Mouse (Mus musculus) granulocyte monocyte progenitor cell, adult 5-6 weeks (primary cell): ENCODE measurements at regions not wholly inside any gene's neighbourhood (a gene's known extent, or its start where the extent isn't known, plus 50 kb on each side); places are given as distances from the start of the nearest gene placed in this dataset.
A peak's percentile ranks its signal among the peaks of the same experiment; 100 is the strongest.

Experiments used
- ATAC-seq: replicated peaks from 2 replicates; pipeline ENCODE4 v1.8.0; 2016; ENCODE audit warnings: mild to moderate bottlenecking, moderate TSS enrichment, inconsistent platforms; ENCODE audit not compliant: poor library complexity, severe bottlenecking

DNA sequence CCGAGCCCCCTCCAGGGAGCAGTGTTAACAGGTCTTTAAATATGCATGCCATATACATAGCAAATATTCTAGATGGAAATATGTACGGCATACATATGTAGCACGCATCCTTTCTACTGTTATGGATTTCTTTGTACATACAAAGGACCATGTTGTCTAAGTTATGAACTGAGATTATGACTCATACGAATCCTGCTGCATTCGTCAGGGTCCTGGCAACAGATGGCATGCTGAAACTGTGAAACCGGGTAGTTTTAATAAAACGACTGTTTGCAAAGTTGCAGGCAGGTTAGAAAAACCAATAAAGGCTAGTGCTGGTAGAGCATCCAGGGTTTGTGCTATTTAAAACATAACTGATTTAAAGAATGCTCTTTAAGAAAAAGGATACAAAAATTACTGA is 88.8 kb upstream of the Tlk1 start:
- ATAC-seq, result no peak

DNA sequence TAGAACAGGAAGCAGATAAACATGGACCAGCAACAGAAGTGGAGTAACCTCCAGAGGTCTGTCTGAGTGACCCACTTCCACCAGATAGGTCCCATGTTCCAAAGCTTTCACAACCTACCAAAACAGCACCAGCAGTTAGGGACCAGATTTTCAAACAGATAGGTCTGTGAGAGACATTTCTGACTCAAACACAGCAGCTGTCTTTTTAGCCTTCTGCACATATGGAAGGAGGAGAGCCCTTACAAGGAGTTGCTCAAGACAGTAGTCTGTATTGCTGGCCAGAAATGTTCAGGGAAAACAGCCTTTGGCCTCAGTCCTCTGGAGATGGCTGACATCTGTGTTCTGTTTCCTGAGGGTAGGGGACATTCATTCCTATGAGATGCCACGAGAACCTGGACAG is 83.9 kb upstream of the Tlk1 start:
- no peak for ATAC-seq

DNA sequence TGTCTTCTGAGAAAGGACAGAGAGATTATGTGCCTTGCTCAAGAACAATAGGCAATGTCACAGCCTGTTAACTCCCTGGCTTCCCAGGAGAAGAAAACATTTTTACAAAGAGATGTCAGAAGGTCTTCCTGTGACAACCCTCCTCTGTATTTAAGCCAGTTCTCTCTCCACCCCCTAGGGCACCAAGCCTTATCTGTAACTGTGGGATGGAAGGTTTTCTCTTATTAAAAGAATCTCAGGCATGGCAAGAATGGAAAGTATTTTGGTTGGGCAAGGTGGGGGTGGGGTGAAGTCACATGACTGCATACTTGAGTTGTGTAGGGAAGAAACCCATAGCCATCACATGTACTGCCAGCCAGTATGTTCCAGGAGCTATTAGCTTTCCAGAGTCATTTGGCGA is 83.1 kb upstream of the Tlk1 start:
- ATAC-seq, result no peak

DNA sequence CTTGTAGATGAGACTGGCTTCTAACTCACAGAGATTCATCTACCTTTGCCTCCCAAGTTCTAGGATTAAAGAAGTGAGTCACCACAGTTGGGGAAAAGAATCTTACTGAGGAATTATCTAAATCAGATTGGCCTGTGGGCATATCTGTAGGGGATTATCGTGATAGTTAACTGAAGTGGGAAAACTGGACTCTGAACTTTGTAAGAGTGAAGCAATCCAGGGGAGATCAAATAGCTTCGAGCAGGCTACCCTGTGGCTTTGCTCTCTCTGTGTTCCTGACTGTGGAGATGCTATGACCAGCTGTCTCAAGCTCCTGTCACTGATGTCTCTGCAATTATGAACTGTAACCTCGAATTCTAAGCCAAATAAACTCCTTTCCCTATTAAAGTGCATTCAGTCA is 80.7 kb upstream of the Tlk1 start:
- no peak for ATAC-seq

DNA sequence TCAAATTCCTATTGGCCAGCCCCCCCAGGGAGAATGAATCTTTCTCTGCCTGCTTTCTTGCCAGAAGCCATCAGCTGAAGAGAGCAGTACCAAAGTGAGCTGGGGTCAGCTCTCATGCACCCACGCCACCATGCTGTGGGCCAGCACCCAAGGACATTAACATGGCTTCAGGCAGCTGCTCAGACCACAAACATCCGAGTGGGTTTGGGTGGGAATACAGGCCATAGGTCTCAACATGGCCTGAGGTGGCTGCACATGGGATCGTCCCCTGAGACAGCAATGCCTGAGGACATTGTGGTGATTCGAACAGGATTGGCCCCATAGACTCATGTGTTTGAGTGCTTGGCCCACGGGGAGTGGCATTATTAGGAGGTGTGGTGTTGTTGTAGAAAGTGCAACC is 78.9 kb upstream of the Tlk1 start:
- ATAC-seq, result no peak

DNA sequence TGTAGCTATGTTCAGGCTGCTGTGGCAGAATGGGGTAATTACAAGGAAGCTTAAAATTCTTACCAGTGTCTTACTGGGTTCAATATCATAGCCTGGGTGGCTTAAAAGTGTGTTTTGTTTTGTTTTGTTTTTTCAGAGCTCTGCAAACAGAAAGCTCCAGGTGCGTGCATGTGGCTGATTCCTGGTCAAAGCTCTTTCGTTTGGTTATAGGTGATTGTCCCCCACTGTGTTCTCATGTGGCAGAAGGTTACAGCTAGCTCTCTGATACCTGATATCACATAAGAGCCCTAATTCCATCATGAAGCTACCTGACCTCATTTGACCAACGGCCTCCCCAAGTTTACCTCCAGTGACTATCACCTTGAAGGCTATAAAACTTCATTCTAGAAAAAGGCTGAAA is 76.7 kb upstream of the Tlk1 start:
- no peak for ATAC-seq

DNA sequence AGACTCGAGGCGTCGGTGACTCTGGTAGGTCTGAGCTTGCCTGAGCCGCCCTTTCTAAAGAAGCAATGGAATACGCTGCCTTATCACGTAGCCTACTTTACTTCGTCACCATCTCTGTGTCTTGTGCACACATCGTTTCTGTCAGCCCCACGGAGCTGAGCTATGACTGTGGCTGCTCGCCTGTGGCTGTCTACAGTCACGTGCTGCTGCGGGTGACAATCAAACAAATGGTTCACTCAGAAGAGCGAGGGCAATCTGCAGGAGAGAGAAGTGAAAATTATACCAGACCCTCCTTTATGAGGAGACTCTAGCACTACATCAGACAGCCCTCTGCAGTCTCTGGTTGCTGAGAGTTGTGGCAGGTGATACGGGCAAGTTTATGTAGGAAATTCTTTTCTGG is 76.0 kb upstream of the Tlk1 start:
- ATAC-seq, result no peak

DNA sequence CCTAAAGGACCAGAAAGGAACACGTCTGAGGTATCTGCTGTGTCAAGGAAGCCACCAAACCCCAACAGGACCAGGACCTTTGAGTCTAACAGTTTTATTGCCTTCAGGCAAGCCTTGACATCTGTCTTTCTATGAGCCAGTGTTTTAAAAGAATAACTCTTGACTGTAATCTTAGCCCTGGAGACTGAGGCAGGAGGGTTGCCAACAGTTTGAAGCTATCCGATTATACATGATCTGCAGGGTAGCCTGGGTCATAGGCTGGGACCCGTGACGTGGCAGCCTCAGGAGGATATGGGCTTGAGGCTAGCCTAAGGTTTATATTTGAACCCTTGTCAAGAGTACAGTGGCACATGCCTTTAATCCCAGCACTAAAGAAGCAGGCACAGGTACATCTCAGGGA is 73.5 kb upstream of the Tlk1 start:
- no peak for ATAC-seq

DNA sequence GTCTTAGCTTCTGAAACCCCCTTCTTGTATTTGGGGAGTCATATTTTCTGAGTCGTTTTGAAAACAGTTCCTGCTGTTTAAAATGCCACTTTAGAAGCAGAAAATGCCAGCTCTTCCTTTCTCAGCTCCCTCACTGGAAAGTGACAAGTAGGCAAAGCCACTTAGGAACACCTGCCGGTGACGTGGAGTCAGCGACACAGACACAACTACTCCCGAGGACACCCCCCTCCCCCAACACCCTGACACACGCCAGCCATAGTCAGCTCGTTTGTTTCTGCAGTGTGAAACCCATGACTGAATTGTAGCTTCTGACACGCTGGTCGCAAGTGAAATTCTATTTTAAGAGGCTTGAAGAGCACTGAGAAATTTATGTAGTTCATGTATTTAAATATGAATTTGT is 72.9 kb upstream of the Tlk1 start:
- ATAC-seq, result no peak

DNA sequence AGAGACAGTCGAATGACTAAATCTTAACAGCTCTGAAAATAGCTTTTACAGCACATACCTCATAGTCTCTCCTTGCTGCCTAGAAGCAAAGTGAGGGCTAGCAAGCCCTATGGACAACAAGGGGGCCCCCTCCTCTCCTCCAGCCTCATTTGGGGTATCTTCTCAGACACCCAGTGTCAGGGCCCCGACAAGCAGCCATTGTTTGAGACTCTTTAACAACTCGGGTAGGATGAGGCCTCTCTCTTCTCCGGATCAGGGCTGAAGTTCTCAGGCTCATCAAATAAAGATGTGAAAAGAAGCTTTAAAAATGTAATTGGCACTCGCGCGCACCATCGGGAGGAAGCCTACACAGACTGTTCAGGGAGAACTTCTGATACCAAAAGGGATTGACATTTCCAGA is 71.8 kb upstream of the Tlk1 start:
- no peak for ATAC-seq

DNA sequence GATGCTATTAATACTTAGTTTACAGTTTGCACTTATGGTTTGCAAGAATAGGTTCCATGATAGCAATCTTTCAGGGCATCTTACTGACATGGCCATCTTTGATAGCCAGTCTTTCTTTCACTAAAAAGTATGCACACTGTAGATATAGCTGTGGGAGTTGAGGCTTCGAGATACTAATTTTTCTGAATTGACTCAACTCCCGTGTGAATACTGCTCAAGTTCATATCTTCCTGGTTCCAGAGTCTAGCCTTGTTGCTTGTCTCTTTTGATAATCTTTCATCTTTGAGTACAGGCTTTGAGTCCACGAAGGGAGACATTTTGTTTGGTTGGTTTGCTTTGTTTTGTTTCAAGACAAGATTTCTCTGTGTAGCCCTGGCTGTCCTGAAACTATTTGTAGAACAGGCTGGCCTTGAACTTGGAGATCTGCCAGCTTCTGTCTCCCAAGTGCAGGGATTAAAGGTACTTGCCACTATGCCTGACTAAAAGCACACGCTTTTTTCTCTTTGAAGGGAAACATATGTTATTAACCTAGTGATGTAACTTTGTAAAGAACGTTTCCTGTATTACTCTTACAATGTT is 64.1 kb upstream of the Tlk1 start:
- ATAC-seq, result no peak

DNA sequence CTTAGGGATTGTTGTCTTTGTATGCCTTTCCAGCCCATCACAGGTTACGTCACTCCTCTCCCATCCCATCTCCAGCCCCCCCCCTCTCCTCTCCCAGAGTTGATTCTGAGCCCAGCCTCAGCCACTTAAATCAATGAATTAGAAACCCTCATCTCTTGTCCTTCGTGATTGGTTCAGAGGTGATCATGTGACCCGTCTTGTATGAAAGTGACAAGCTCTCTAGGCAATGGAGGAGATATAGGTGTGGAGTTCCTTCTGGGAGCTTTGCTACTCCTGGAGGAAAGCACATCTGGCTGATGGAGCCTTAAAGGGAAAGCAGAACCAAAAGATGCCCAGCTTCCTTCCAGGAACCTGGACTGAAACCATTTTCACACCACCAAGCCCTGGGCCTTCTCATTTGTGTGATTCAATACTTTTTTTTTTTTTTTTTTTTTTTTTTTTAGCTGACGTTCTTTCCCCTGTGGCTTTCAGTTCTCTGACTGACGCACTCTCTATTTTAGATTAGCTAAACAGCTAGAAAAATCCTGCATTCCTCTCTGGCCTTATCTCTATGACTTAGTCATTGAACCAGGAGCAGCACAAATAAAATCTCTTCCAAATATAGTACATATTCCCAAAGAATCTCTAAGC is 63.4 kb upstream of the Tlk1 start:
- ATAC-seq, result peak; percentile 32

DNA sequence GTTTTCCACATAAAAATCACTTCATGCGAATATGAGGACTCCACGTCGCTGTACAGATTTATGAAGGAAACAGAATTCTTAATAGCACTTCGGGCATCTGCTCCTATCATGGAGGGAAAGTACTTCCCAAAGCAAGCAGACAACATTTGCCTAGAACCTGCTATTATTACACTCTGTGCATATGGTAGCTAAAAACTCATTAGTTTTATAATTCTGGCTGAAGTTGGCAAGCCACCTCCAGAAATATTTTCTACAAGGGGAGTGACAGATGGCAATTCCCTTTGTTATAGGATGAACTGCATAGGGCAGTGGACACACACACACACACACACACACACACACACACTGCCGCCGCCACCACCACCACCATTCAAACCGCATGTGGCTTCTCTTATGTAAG is 61.3 kb upstream of the Tlk1 start:
- peak; percentile 25; the same call in 1 of the 2 replicates for ATAC-seq

DNA sequence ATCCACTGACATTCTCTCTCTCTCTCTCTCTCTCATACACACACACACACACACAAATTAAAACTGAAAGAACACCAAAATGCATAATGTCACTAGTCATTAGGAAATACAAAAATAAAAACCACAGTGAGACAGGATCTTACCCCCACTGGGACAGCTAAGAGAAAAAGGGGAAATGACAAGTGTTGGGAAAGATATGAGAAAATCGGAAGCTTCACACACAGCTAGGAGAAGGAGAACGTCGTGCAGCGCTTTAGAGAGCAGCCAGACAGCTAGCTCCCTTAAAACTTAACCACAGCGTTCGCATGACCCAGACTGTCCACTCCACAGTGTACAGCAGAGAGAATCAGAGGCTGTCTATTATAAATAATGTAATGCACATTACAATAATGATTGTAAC is 60.1 kb upstream of the Tlk1 start:
- peak; percentile 97 for ATAC-seq

DNA sequence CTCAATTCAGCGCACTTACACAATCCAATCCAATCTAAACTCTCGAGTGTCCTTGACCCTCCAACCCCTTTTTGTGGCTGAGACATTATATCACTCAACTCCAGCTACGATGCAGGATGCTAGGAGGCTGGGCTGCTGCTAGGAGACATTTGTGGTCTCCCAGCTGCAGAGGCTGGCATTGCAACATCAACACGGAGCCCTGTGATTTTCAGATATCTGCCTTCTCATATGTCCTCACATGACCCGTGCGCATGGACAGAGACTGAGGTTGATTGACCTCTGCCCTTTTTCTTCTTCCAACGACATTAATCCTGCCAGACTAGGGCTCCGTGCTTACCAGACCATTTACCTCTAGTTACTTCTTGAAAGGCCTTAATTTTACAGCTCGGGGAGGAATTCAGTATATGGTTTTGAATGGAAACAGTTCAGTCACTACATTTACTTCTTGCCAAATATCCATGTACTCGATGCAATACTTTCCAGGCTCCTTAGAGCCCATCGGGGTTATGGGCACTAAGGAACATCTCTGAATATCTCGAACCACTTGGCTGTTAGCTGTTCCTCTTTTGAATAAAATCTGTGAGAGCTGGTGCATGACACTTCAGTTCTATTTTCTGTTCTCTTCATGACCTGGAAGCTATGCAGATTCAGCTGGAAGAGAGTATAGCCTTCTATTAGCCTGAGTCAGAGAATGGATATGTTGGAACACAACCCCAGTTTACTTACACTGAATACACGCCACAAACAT is 52.0 kb upstream of the Tlk1 start:
- ATAC-seq, result peak; percentile 92

DNA sequence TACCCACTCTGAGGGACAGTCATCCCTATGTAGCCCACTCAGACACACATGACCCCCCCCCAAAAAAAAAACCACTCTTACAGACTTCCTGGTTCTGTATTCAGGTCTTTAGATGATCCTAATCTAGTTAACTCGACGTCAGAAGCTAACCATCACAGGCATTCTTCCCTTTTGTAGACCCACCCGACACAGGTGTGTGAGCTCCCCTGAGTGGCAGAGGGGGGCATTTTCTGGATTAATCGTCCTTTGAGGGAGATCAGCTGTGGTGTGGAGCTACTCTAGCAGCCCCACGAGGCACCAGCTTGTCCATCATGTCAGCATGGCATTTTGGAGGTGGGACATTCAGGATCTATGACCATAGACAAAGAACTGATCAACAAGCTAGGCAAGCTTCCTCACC is 50.7 kb upstream of the Tlk1 start:
- no peak for ATAC-seq
